ENCODE assay signal across 10 mouse cellular contexts in the genomic region with DNA sequence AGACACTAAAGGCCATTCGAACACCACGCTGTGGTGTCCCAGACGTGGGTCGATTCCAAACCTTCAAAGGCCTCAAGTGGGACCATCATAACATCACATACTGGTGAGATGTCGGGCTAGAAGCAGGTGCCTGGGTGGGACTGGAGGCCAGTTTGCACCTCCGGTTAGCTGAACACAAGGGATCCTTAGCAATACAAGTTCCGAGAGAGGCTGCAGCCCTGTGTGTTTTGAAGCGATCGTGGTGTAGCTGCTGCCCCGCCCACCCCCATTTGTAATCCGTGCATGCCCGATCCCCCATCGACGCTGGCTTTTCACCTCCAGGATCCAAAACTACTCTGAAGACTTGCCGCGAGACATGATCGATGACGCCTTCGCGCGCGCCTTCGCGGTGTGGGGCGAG. TPM values are rescaled to one million over a fixed set of nuclear protein-coding genes. Genes with fewer than 3 reads are reported as not detected.
DNase-seq lines count a peak whose midpoint lies in the region; ATAC-seq and TF ChIP-seq lines count a peak whose summit lies in the region.
"Had no signal": no experiment of that assay in that cellular context is flagged by ENCODE, and none has a peak within 500 bp of the region (broad histone marks: within the 10 kb centered on the region; RNA-seq: fewer than 3 reads in every experiment).

No protein-coding gene starts in this region.

- TF ChIP-seq CTCF in kidney, adult 2 months (conservative IDR thresholded peaks at IDR 0.05; ENCODE audit: insufficient read depth, insufficient read length, low read depth, low read length), result no peak

- H3K4me3 ChIP-seq in kidney, embryonic 16.5 days (ENCODE audit: low read length), result peak overlapping the region; percentile 22
- no peak overlapping the region for H3K4me3 ChIP-seq in kidney, adult 2 months (ENCODE audit: insufficient read depth, low read depth, low read length)
- H3K4me3 ChIP-seq in embryonic facial prominence, embryonic 15.5 days (replicated peaks), result 0 out of 2 replicates have a peak overlapping the region, but pooled peaks have one; percentile 21
- H3K4me3 ChIP-seq in limb, embryonic 10.5 days, result peak overlapping the region; percentile 20; the same call in 1 of the 2 replicates
- peak overlapping the region; percentile 7 for H3K4me3 ChIP-seq in neural tube, embryonic 15.5 days (replicated peaks)

- peaks cover 10% of the 10 kb centered on the region for H3K4me1 ChIP-seq in kidney, embryonic 16.5 days (ENCODE audit: insufficient read depth, low read length)
- no peaks in the 10 kb centered on the region for H3K4me1 ChIP-seq in kidney, adult 2 months (ENCODE audit: control insufficient read depth, insufficient read depth, low read length)
- peaks cover 28% of the 10 kb centered on the region for H3K4me1 ChIP-seq in embryonic facial prominence, embryonic 15.5 days
- H3K4me1 ChIP-seq in limb, embryonic 10.5 days, result peaks cover 33% of the 10 kb centered on the region
- peaks cover 24% of the 10 kb centered on the region for H3K4me1 ChIP-seq in neural tube, embryonic 15.5 days

- H3K27ac ChIP-seq in kidney, embryonic 16.5 days (ENCODE audit: low read length), result no peak overlapping the region
- no peak overlapping the region for H3K27ac ChIP-seq in kidney, adult 2 months (ENCODE audit: insufficient read depth, low read depth, low read length)
- no peak overlapping the region for H3K27ac ChIP-seq in embryonic facial prominence, embryonic 15.5 days (replicated peaks)
- no peak overlapping the region for H3K27ac ChIP-seq in limb, embryonic 10.5 days
- no peak overlapping the region for H3K27ac ChIP-seq in neural tube, embryonic 15.5 days (replicated peaks)

- H3K9ac ChIP-seq in kidney, embryonic 16.5 days (replicated peaks; ENCODE audit: low read length), result no peak overlapping the region
- H3K9ac ChIP-seq in embryonic facial prominence, embryonic 15.5 days, result no peak overlapping the region
- 0 out of 2 replicates have a peak overlapping the region, but pooled peaks have one; percentile 1 for H3K9ac ChIP-seq in neural tube, embryonic 15.5 days (replicated peaks)

- no peak for ATAC-seq in kidney, embryonic 16.5 days (ENCODE audit: low FRiP score, low TSS enrichment)
- ATAC-seq in embryonic facial prominence, embryonic 15.5 days (ENCODE audit: insufficient number of reproducible peaks, low FRiP score, low TSS enrichment, low read depth), result no peak
- no peak for ATAC-seq in neural tube, embryonic 15.5 days (ENCODE audit: low FRiP score)

- peaks cover 68% of the 10 kb centered on the region for H3K27me3 ChIP-seq in kidney, embryonic 16.5 days (ENCODE audit: insufficient read depth, low read length)
- peaks cover 1% of the 10 kb centered on the region; the same call in 1 of the 2 replicates for H3K27me3 ChIP-seq in kidney, adult 2 months (replicated peaks; ENCODE audit: control insufficient read depth, insufficient read depth, low read length)
- H3K27me3 ChIP-seq in embryonic facial prominence, embryonic 15.5 days, result peaks cover 71% of the 10 kb centered on the region
- peaks cover 80% of the 10 kb centered on the region for H3K27me3 ChIP-seq in limb, embryonic 10.5 days (ENCODE audit: low read depth, poor library complexity, severe bottlenecking)
- peaks cover 68% of the 10 kb centered on the region for H3K27me3 ChIP-seq in neural tube, embryonic 15.5 days (replicated peaks)

- H3K4me2 ChIP-seq in kidney, embryonic 16.5 days (replicated peaks; ENCODE audit: low read depth, low read length), result peak overlapping the region; percentile 40
- peak overlapping the region; percentile 38 for H3K4me2 ChIP-seq in embryonic facial prominence, embryonic 15.5 days (replicated peaks)
- H3K4me2 ChIP-seq in neural tube, embryonic 15.5 days, result peak overlapping the region; percentile 47

- TF ChIP-seq POLR2A in kidney, adult 2 months (IDR thresholded peaks at IDR 0.05; ENCODE audit: low read depth, low read length), result no peak

- 0 out of 2 replicates have a peak, but pooled peaks cover 4% of the 10 kb centered on the region for H3K9me3 ChIP-seq in kidney, embryonic 16.5 days (ENCODE audit: low read length)
- H3K9me3 ChIP-seq in embryonic facial prominence, embryonic 15.5 days (replicated peaks), result no peaks in the 10 kb centered on the region
- H3K9me3 ChIP-seq in limb, embryonic 10.5 days (replicated peaks), result no peaks in the 10 kb centered on the region
- no peaks in the 10 kb centered on the region for H3K9me3 ChIP-seq in neural tube, embryonic 15.5 days (replicated peaks)

- no peak for DNase-seq in kidney, adult 2 months
- no peak for DNase-seq in limb, embryonic 10.5 days (ENCODE audit: low spot score)
- no peak for DNase-seq in cerebellum, postnatal 14 days
- DNase-seq in frontal cortex, postnatal 14 days (ENCODE audit: low spot score in 2 of 2), result no peak
- DNase-seq in lung, postnatal 25 days (ENCODE audit: low spot score), result no peak
- DNase-seq: cerebellum, adult 8-10 months; lung, adult 2 months had no signal

- WGBS in kidney, embryonic 16.5 days, result 6% methylated on average over 25 of the region's 25 CpGs
- WGBS in kidney, adult 2 months, result 6% methylated on average over 25 of the region's 25 CpGs
- WGBS in embryonic facial prominence, embryonic 15.5 days, result 8% methylated on average over 25 of the region's 25 CpGs
- 7% methylated on average over 25 of the region's 25 CpGs for WGBS in limb, embryonic 10.5 days
- WGBS in neural tube, embryonic 15.5 days, result 5% methylated on average over 25 of the region's 25 CpGs

- H3K36me3 ChIP-seq in kidney, embryonic 16.5 days (ENCODE audit: insufficient read depth, low read length), result no peaks in the 10 kb centered on the region
- H3K36me3 ChIP-seq in kidney, adult 2 months (ENCODE audit: control insufficient read depth, insufficient read depth, low read length), result no peaks in the 10 kb centered on the region
- no peaks in the 10 kb centered on the region for H3K36me3 ChIP-seq in embryonic facial prominence, embryonic 15.5 days
- no peaks in the 10 kb centered on the region for H3K36me3 ChIP-seq in limb, embryonic 10.5 days
- no peaks in the 10 kb centered on the region for H3K36me3 ChIP-seq in neural tube, embryonic 15.5 days

RNA-seq across cellular contexts. Expression of a gene that starts 8.4 kb away (rescaled TPM):
- polyA plus RNA-seq in kidney, embryonic 16.5 days (2015; fragmentation: Nextera tagmentation; extraction: Ambion mirVana), result 2.5 and 3.2 TPM in 2 replicates
- polyA plus RNA-seq in kidney, adult 2 months (2012; rRNA removed), result 1.7 and 1.8 TPM in 2 replicates
- polyA plus RNA-seq in embryonic facial prominence, embryonic 15.5 days (2015; fragmentation: Nextera tagmentation; extraction: Ambion mirVana), result 41.4 and 46.1 TPM in 2 replicates
- polyA plus RNA-seq in limb, embryonic 10.5 days (2016; fragmentation: Nextera tagmentation; extraction: Ambion mirVana), result 0.31 and 0.33 TPM in 2 replicates
- 23.8 and 25.6 TPM in 2 replicates for polyA plus RNA-seq in neural tube, embryonic 15.5 days (2015; fragmentation: Nextera tagmentation; extraction: Ambion mirVana)

RNA-seq across cellular contexts. Expression of a gene that starts 11.6 kb away (rescaled TPM):
- 0.85 and 0.94 TPM in 2 replicates for polyA plus RNA-seq in kidney, embryonic 16.5 days (2015; fragmentation: Nextera tagmentation; extraction: Ambion mirVana)
- polyA plus RNA-seq in kidney, adult 2 months (2012; rRNA removed), result 1.5 and 2.2 TPM in 2 replicates
- polyA plus RNA-seq in embryonic facial prominence, embryonic 15.5 days (2015; fragmentation: Nextera tagmentation; extraction: Ambion mirVana), result 0.72 and 0.85 TPM in 2 replicates
- polyA plus RNA-seq in limb, embryonic 10.5 days (2016; fragmentation: Nextera tagmentation; extraction: Ambion mirVana), result 0.83 and 1.0 TPM in 2 replicates
- polyA plus RNA-seq in neural tube, embryonic 15.5 days (2015; fragmentation: Nextera tagmentation; extraction: Ambion mirVana), result 53.6 and 61.8 TPM in 2 replicates

RNA-seq across cellular contexts. Expression of a gene that starts 37.4 kb away (rescaled TPM):
- 15.1 and 16.2 TPM in 2 replicates for polyA plus RNA-seq in kidney, embryonic 16.5 days (2015; fragmentation: Nextera tagmentation; extraction: Ambion mirVana)
- polyA plus RNA-seq in kidney, adult 2 months (2012; rRNA removed), result 20.4 and 25.7 TPM in 2 replicates
- 13.4 and 16.0 TPM in 2 replicates for polyA plus RNA-seq in embryonic facial prominence, embryonic 15.5 days (2015; fragmentation: Nextera tagmentation; extraction: Ambion mirVana)
- polyA plus RNA-seq in limb, embryonic 10.5 days (2016; fragmentation: Nextera tagmentation; extraction: Ambion mirVana), result 18.0 and 21.3 TPM in 2 replicates
- polyA plus RNA-seq in neural tube, embryonic 15.5 days (2015; fragmentation: Nextera tagmentation; extraction: Ambion mirVana), result 13.3 and 13.8 TPM in 2 replicates

Comparison
In these comparisons a context has a peak if more than half of its experiments do, and no peak if none do; other contexts are left out.
1. RNA of a gene that starts 11.6 kb away (polyA plus RNA-seq): 53.6 to 61.8 TPM in neural tube, embryonic 15.5 days; 1.5 to 2.2 TPM in kidney, adult 2 months, 0.85 to 0.94 TPM in kidney, embryonic 16.5 days, 0.72 to 0.85 TPM in embryonic facial prominence, embryonic 15.5 days and 0.83 to 1.0 TPM in limb, embryonic 10.5 days; every median in the first group is over 10 times any median in the second.
2. Peak in every context shown above with its lines, with median percentiles within 50 percentile points of each other: H3K4me2 ChIP-seq.